Mouse (Mus musculus) midbrain, embryonic 16.5 days (tissue): ENCODE measurements around the gene Gm10643. TPM values are rescaled to one million over a fixed set of nuclear protein-coding genes. Genes with fewer than 3 reads are reported as not detected.

Source experiments
- ATAC-seq: fragments of 200-750 bp; cut with Nextera tagmentation; 2 replicates; pipeline ENCODE4 v1.8.0; 2017; ENCODE audit warnings: moderate TSS enrichment
- H3K27ac ChIP-seq: fragments of 300-500 bp; sonication (generic); 2 replicates; pipeline ENCODE4 v1.5.1; 2014; ENCODE audit warnings: mild to moderate bottlenecking, low read length, mixed read lengths
- H3K27me3 ChIP-seq: fragments of 300-500 bp; sonication (generic); 2 replicates; pipeline ENCODE4 v1.6.1; 2014; ENCODE audit warnings: low read depth, low read length, mixed read lengths; ENCODE audit not compliant: control insufficient read depth, insufficient read depth
- H3K36me3 ChIP-seq: fragments of 300-500 bp; sonication (generic); 2 replicates; pipeline ENCODE4 v1.6.1; 2014; ENCODE audit warnings: mild to moderate bottlenecking, low read length, moderate library complexity, mixed read lengths; ENCODE audit not compliant: control insufficient read depth, insufficient read depth
- H3K4me1 ChIP-seq: fragments of 300-500 bp; sonication (generic); 2 replicates; pipeline ENCODE4 v1.6.1; 2014; ENCODE audit warnings: mild to moderate bottlenecking, low read length, mixed read lengths; ENCODE audit not compliant: control insufficient read depth, insufficient read depth
- H3K4me2 ChIP-seq: fragments of 300-500 bp; sonication (generic); 2 replicates; pipeline ENCODE4 v1.6.1; 2014; ENCODE audit warnings: mild to moderate bottlenecking, low read length, mixed read lengths
- H3K4me3 ChIP-seq: fragments of 300-500 bp; sonication (generic); 2 replicates; pipeline ENCODE4 v1.5.1; 2014; ENCODE audit warnings: low read depth, mild to moderate bottlenecking, low read length, moderate library complexity, mixed read lengths
- H3K9ac ChIP-seq: fragments of 300-500 bp; sonication (generic); 2 replicates; pipeline ENCODE4 v1.6.1; 2014; ENCODE audit warnings: low read depth, low read length, mixed read lengths
- H3K9me3 ChIP-seq: fragments of 300-500 bp; sonication (generic); replicated peaks from 2 replicates; pipeline ENCODE4 v1.6.1; 2014; ENCODE audit warnings: mild to moderate bottlenecking, low read length, mixed read lengths; ENCODE audit not compliant: control insufficient read depth, poor library complexity, severe bottlenecking
- whole genome bisulfite sequencing: fragments of 180-500 bp; shearing (Covaris S2); extraction: QIAGEN DNeasy Blood & Tissue Kit; methylation state at CpG from one replicate; pipeline ENCODE4 v1.1.7; 2014; 5-methylcytosine and 5-hydroxymethylcytosine counted together
- polyA plus RNA-seq: library from polyadenylated mRNA; unstranded; fragments of >200 nt; fragmentation: Nextera tagmentation; extraction: Ambion mirVana; gene quantifications from 2 replicates; pipeline ENCODE4 v1.2.1, GENCODE M21; 2015

Gene Gm10643
- polyA plus RNA-seq, 1 experiment from 2014 or later, result 1.5 TPM

DNA sequence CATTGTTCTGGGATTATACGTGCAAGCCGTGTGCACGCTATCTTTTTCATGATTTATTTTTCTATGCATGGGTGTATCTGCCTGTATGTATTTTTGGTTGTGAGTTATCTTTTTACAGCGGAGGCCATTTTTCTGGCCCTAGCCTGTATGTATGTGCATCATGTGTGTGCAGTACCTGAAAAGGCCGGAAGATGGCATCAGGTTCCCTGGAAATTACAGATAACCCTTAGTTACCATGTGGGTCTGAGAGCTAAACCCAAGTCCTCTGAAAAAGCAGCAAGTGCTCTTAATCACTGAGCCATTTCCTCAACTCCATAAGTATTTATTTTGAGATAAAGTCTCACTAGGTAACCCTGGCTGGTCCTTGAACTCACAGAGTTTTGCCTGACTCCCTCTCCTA lies 11.7 kb downstream of the Gm10643 start:
- WGBS, result 94% methylated on average over 5 of the region's 5 CpGs
- Histone ChIP-seq H3K27me3 (no peaks in the 10 kb centered on the region), H3K4me3 (no peak overlapping the region), H3K9me3 (no peaks in the 10 kb centered on the region), H3K4me2 (no peak overlapping the region), H3K27ac (no peak overlapping the region), H3K4me1 (no peaks in the 10 kb centered on the region), H3K36me3 (no peaks in the 10 kb centered on the region), H3K9ac (no peak overlapping the region)
- ATAC-seq, result no peak

DNA sequence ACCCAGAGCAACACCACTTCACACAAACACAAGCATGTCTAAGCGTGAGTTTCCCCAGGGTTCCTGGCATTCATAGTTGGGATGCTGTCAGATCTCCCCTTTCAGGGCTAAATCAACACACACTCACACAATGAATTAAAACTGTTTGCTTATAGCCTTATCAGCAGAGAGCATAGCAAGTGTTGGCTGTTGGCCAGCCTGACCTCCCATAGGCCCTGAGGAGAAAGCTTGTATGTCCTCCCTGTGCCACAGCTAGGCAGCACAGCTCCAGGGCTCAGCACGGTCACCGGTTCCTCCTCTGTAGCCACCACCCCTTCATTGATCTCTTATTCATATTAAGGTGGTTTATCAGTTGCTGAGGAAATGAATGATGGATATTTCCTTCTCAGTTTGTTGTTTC lies 12.2 kb downstream of the Gm10643 start:
- H3K4me1 ChIP-seq, result no peaks in the 10 kb centered on the region
- no peaks in the 10 kb centered on the region for H3K36me3 ChIP-seq
- H3K4me3 ChIP-seq, result no peak overlapping the region
- no peak overlapping the region for H3K4me2 ChIP-seq
- no peak overlapping the region for H3K9ac ChIP-seq
- no peaks in the 10 kb centered on the region for H3K27me3 ChIP-seq
- no peak overlapping the region for H3K27ac ChIP-seq
- no peaks in the 10 kb centered on the region for H3K9me3 ChIP-seq
- ATAC-seq, result no peak
- 64% methylated on average over 3 of the region's 3 CpGs for WGBS

DNA sequence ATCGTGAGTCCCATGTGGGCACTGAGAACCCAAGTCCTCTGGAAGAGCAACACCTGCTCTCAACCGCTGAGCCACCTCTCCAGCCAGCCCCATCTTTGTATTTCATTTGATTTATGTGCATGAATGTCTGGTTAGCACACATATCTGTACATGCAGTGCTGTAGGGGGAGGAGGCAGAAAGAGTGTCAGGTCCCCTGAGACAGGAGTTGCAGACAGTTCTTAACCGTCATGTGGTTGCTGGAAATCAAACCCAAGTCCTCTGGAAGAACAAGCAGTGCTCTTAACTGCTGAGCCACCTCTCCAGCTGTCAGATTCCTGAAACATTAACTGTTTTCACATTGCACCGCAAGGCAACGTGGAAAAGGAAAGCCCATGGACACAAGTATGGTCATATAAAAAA lies 16.8 kb downstream of the Gm10643 start:
- Histone ChIP-seq H3K27ac (no peak overlapping the region), H3K4me3 (no peak overlapping the region), H3K4me2 (no peak overlapping the region), H3K9ac (no peak overlapping the region), H3K36me3 (no peaks in the 10 kb centered on the region), H3K4me1 (peaks cover 3% of the 10 kb centered on the region; the same call in 1 of the 2 replicates), H3K27me3 (peaks cover 20% of the 10 kb centered on the region), H3K9me3 (no peaks in the 10 kb centered on the region)
- ATAC-seq, result no peak
- 84% methylated on average over 5 of the region's 5 CpGs for WGBS

DNA sequence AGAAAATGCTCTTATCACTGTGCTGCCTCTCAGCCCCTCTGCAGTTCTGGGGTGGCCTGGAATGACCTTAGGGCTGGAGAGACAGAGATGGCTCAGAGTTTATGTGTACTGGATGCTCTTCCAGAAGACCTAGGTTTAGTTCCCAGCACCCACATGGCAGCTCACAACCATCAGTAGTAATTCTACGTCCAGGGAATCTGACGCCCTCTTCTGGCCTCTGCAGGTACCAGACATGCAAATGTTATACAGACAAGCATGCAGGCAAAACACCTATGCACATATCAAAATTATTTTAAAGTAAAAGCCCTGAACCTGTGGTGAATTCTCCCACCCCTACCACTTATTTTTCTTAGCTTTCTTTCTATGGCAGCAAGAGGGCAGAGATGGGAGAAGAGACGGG lies 18.4 kb downstream of the Gm10643 start:
- ATAC-seq, result no peak
- Histone ChIP-seq H3K4me3 (no peak overlapping the region), H3K9me3 (no peaks in the 10 kb centered on the region), H3K27me3 (peaks cover 35% of the 10 kb centered on the region), H3K4me1 (peaks cover 6% of the 10 kb centered on the region; the same call in 1 of the 2 replicates), H3K4me2 (no peak overlapping the region), H3K27ac (no peak overlapping the region), H3K9ac (no peak overlapping the region), H3K36me3 (no peaks in the 10 kb centered on the region)
- 80% methylated on average over 3 of the region's 3 CpGs for WGBS

DNA sequence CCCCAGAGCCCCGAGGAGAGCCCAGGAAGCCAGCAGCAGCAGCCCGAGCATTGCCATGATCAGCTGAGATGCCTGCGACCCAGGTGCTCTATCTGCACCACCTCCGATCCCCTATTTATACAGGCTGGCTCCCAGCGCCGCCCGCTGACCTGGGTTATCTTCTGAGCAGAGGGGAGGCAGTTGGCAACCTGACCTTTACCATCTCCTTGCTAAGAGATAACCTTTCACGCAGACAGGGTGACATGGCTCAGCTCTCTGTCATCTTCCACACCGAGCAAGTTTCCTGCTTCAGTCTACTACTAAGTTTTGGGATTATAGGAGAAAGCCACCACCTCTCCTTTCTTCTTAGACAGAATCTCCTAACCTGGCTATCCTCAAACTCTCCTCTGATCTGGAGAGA lies 20.0 kb downstream of the Gm10643 start, which contains the start of gene Rln3:
Gene Rln3, minus strand, starts transcription at position 101 of the 400 bp plus-strand sequence.
- Histone ChIP-seq H3K27me3 (peaks cover 42% of the 10 kb centered on the region), H3K27ac (no peak within 1 kb of the TSS)

DNA sequence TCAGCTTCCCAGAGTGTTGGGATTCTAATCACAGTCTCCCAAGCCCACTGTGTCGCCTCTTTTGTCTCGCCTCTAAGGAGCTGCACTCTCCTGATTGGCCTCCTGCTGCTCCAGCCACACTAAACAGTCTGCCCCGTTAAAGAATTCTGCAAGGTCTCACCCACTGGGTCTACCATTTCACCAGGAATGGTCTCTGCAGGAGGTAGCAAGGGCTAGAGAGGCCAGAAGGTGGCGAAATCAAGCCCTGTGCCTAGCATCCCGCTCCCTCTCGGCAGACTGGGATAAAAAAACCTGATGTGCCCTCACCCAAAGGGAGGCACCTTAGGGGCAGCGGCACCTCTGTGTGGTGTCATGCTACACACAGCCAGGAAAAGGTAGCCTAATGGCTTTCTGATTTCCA lies 20.8 kb downstream of the Gm10643 start:
- Histone ChIP-seq H3K36me3 (no peaks in the 10 kb centered on the region), H3K4me2 (no peak overlapping the region), H3K9ac (no peak overlapping the region), H3K4me3 (no peak overlapping the region), H3K9me3 (no peaks in the 10 kb centered on the region), H3K27me3 (peaks cover 42% of the 10 kb centered on the region), H3K27ac (no peak overlapping the region), H3K4me1 (peaks cover 6% of the 10 kb centered on the region; the same call in 1 of the 2 replicates)
- WGBS, result 8% methylated on average over 7 of the region's 7 CpGs
- ATAC-seq, result no peak

More for the DNA sequence above, 20.0 kb downstream of the Gm10643 start, which contains the start of gene Rln3:
- Histone ChIP-seq H3K4me3 (no peak within 1 kb of the TSS), H3K4me1 (peaks cover 6% of the 10 kb centered on the region; the same call in 1 of the 2 replicates), H3K36me3 (no peaks in the 10 kb centered on the region), H3K4me2 (no peak within 1 kb of the TSS), H3K9ac (peak within 1 kb of the TSS; percentile 30; the same call in 1 of the 2 replicates), H3K9me3 (no peaks in the 10 kb centered on the region)
- no peak for ATAC-seq
- WGBS, result 7% methylated on average over 9 of the region's 9 CpGs

DNA sequence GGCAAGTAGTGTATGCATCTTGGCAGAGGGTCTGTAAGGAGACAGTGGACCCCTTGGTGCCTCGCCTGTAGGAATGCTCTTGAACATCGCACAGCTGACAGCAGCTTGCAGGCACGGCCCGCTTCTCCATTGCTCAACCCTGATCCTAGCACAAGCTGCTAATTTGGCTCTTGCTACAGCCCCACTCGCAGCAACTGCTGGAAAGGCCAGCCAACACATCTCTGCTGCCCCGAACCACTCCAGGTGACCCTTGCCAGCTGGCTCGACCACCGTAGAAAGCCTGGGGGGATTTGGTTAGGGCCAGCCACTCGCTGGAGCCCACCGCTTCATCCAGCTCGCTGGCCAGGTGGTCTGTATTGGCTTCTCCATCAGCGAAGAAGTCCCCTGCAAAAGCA lies 22.0 kb downstream of the Gm10643 start:
- Histone ChIP-seq H3K27ac (no peak overlapping the region), H3K4me1 (peaks cover 6% of the 10 kb centered on the region; the same call in 1 of the 2 replicates), H3K4me3 (no peak overlapping the region), H3K9me3 (no peaks in the 10 kb centered on the region), H3K36me3 (no peaks in the 10 kb centered on the region), H3K4me2 (no peak overlapping the region), H3K9ac (no peak overlapping the region), H3K27me3 (peaks cover 42% of the 10 kb centered on the region)
- 35% methylated on average over 12 of the region's 12 CpGs for WGBS
- ATAC-seq, result no peak

DNA sequence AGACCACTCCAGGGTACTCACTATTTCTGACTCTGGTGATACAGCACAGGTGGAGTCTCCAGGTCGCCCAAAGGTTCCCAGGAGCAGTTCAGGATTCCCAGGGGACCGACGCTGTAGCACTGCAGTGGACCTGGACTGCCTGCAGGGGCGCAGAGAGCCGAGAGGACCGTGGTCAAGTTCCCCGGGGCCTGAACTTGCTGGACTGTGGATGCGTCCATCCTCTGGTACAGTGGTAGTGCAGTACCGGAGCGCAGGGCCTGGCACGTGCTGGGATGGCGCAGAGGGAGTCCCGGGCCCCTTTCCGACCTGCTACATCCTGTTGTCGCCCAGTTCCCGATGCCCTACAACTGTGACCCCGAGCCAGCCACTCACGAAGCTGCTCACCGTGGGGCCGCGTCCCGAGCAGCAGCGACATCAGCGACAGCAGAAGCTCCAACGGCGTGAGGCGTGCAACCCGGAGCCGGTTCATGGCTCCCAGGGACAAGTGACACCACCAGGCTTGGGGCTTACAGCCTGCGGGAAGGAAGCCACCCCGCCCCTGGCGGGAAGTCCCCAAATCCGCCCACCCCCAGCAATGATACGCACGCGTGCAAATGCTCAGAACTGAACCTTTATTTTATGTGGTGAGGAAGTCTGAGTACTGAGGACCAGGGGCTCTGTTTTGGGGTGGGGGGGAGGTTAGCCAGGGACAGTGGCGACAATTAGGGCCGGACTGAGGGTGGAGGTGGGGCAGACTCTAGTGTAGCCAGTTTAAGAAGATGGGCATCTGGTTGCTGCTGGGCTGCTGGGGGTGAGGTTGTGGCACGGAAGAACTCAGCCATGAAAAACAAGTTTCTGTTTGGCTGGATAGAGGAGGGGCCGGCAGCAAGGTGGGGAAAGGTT lies 22.6 kb downstream of the Gm10643 start, which contains the start of gene Il27ra:
Gene Il27ra, minus strand, starts transcription at position 524 of the 882 bp plus-strand sequence.
- H3K4me3 ChIP-seq, result peak within 1 kb of the TSS; percentile 22
- H3K27ac ChIP-seq, result no peak within 1 kb of the TSS
- ATAC-seq, result peak; percentile 49; the same call in 1 of the 2 replicates
- no peaks in the 10 kb centered on the region for H3K9me3 ChIP-seq
- H3K9ac ChIP-seq, result 0 out of 2 replicates have a peak within 1 kb of the TSS, but pooled peaks have one; percentile 23
- 3% methylated on average over 40 of the region's 40 CpGs for WGBS
- peaks cover 6% of the 10 kb centered on the region; the same call in 1 of the 2 replicates for H3K4me1 ChIP-seq
- peak within 1 kb of the TSS; percentile 51 for H3K4me2 ChIP-seq
- peaks cover 42% of the 10 kb centered on the region for H3K27me3 ChIP-seq
- H3K36me3 ChIP-seq, result no peaks in the 10 kb centered on the region

DNA sequence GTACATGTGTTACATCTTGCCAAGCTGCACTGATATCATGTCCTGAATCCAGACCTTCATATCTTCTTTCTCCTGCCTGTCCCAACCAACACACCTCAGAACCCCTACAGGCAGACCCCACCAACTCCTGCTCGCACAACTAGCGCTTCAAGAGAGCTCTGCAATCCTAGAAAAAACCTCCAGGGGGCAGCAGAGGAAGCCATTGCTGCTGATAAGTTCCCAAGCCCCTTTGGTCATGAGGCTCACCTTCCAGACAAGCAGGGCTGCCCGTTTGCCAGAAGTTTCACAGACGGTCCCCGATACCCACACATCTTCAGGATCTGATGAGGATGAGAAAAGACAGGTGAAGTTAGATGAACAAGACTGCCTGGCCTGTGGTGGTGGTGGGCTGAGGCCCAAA lies 25.9 kb downstream of the Gm10643 start:
- ATAC-seq, result 0 out of 2 replicates have a peak, but pooled peaks have one; percentile 30

More for the DNA sequence above, 25.9 kb downstream of the Gm10643 start:
- Histone ChIP-seq H3K9ac (no peak overlapping the region), H3K4me2 (no peak overlapping the region), H3K27me3 (peaks cover 31% of the 10 kb centered on the region), H3K9me3 (no peaks in the 10 kb centered on the region), H3K27ac (no peak overlapping the region), H3K36me3 (no peaks in the 10 kb centered on the region), H3K4me1 (peaks cover 4% of the 10 kb centered on the region; the same call in 1 of the 2 replicates), H3K4me3 (no peak overlapping the region)
- 14% methylated on average over 5 of the region's 5 CpGs for WGBS
